Mouse (Mus musculus) heart, embryonic 12.5 days (tissue): ENCODE results near the gene Igfbp7. TPM values are rescaled to one million over a fixed set of nuclear protein-coding genes. Genes with fewer than 3 reads are reported as not detected.

Experiments used
- ATAC-seq: fragments of 200-750 bp; cut with Nextera tagmentation; 2 replicates; pipeline ENCODE4 v1.8.0; 2017; ENCODE audit warnings: moderate TSS enrichment, moderate library complexity; ENCODE audit not compliant: insufficient number of reproducible peaks, low FRiP score
- H3K27ac ChIP-seq: fragments of 300-500 bp; sonication (generic); 2 replicates; pipeline ENCODE4 v1.5.1; 2016; ENCODE audit warnings: mild to moderate bottlenecking, moderate library complexity; ENCODE audit not compliant: poor library complexity, severe bottlenecking
- H3K27me3 ChIP-seq: fragments of 300-500 bp; sonication (generic); replicated peaks from 2 replicates; pipeline ENCODE4 v1.6.1; 2016; ENCODE audit warnings: mild to moderate bottlenecking, moderate library complexity
- H3K36me3 ChIP-seq: fragments of 300-500 bp; sonication (generic); 2 replicates; pipeline ENCODE4 v1.6.1; 2016; ENCODE audit warnings: mild to moderate bottlenecking, moderate library complexity
- H3K4me1 ChIP-seq: fragments of 300-500 bp; sonication (generic); replicated peaks from 2 replicates; pipeline ENCODE4 v1.6.1; 2016; ENCODE audit warnings: mild to moderate bottlenecking
- H3K4me2 ChIP-seq: fragments of 300-500 bp; sonication (generic); 2 replicates; pipeline ENCODE4 v1.6.1; 2016; ENCODE audit warnings: mild to moderate bottlenecking, moderate library complexity
- H3K4me3 ChIP-seq: fragments of 300-500 bp; sonication (generic); 2 replicates; pipeline ENCODE4 v1.5.1; 2016; ENCODE audit warnings: mild to moderate bottlenecking
- H3K9ac ChIP-seq: fragments of 300-500 bp; sonication (generic); 2 replicates; pipeline ENCODE4 v1.6.1; 2016; ENCODE audit warnings: mild to moderate bottlenecking, moderate library complexity
- H3K9me3 ChIP-seq: fragments of 300-500 bp; sonication (generic); replicated peaks from 2 replicates; pipeline ENCODE4 v1.6.1; 2016; ENCODE audit warnings: mild to moderate bottlenecking, moderate library complexity
- WGBS: fragments of 180-500 bp; shearing (Covaris S2); methylation state at CpG from one replicate; pipeline ENCODE4 v1.1.7; 2016; 5-methylcytosine and 5-hydroxymethylcytosine counted together
- polyA plus RNA-seq: library from polyadenylated mRNA; unstranded; fragments of >200 nt; fragmentation: Nextera tagmentation; extraction: Ambion mirVana; gene quantifications from 2 replicates; pipeline ENCODE4 v1.2.1, GENCODE M21; 2016

The Igfbp7 gene
- polyA plus RNA-seq, 1 experiment from 2014 or later = 38.3 TPM

- H3K27me3 ChIP-seq = no peaks in the 10 kb centered on the region
- 80% methylated on average over 3 of the region's 3 CpGs for WGBS
- H3K4me3 ChIP-seq = no peak overlapping the region
- no peak overlapping the region for H3K9ac ChIP-seq
- no peak overlapping the region for H3K27ac ChIP-seq
- no peak for ATAC-seq
- H3K4me2 ChIP-seq = no peak overlapping the region
- H3K4me1 ChIP-seq = peaks cover 25% of the 10 kb centered on the region
- H3K36me3 ChIP-seq = no peaks in the 10 kb centered on the region
- H3K9me3 ChIP-seq = no peaks in the 10 kb centered on the region
Observed at GRCm38 (mm10) chr5:77364443-77365038, 43.3 kb downstream of the Igfbp7 start.

- ATAC-seq = no peak
- Histone ChIP-seq H3K4me3 (no peak overlapping the region), H3K27ac (no peak overlapping the region), H3K27me3 (no peaks in the 10 kb centered on the region), H3K4me2 (no peak overlapping the region), H3K9me3 (no peaks in the 10 kb centered on the region), H3K36me3 (no peaks in the 10 kb centered on the region), H3K4me1 (peaks cover 20% of the 10 kb centered on the region), H3K9ac (no peak overlapping the region)
- WGBS = 84% methylated on average over 6 of the region's 6 CpGs
Observed at GRCm38 (mm10) chr5:77363650-77364049, 44.2 kb downstream of the Igfbp7 start.

- no peak for ATAC-seq
- Histone ChIP-seq H3K4me2 (no peak overlapping the region), H3K27me3 (no peaks in the 10 kb centered on the region), H3K4me3 (no peak overlapping the region), H3K27ac (no peak overlapping the region), H3K9ac (no peak overlapping the region), H3K4me1 (peaks cover 23% of the 10 kb centered on the region), H3K36me3 (no peaks in the 10 kb centered on the region), H3K9me3 (no peaks in the 10 kb centered on the region)
- 39% methylated on average over 3 of the region's 3 CpGs for WGBS
Observed at GRCm38 (mm10) chr5:77362120-77362519, 45.7 kb downstream of the Igfbp7 start.

GRCm38 (mm10) chr5:77361006-77361405, 46.8 kb downstream of the Igfbp7 start:
- Histone ChIP-seq H3K9ac (no peak overlapping the region), H3K27ac (no peak overlapping the region), H3K4me2 (no peak overlapping the region), H3K36me3 (no peaks in the 10 kb centered on the region), H3K4me3 (no peak overlapping the region), H3K27me3 (0 out of 2 replicates have a peak, but pooled peaks cover 4% of the 10 kb centered on the region), H3K9me3 (no peaks in the 10 kb centered on the region), H3K4me1 (peaks cover 26% of the 10 kb centered on the region)
- ATAC-seq = no peak
- WGBS = 55% methylated on average over 4 of the region's 4 CpGs

- Histone ChIP-seq H3K4me2 (no peak overlapping the region), H3K9me3 (no peaks in the 10 kb centered on the region), H3K9ac (no peak overlapping the region), H3K4me1 (peaks cover 28% of the 10 kb centered on the region), H3K4me3 (no peak overlapping the region), H3K27me3 (0 out of 2 replicates have a peak, but pooled peaks cover 4% of the 10 kb centered on the region), H3K36me3 (no peaks in the 10 kb centered on the region), H3K27ac (no peak overlapping the region)
- ATAC-seq = no peak
- 81% methylated on average over 4 of the region's 4 CpGs for WGBS
Observed at GRCm38 (mm10) chr5:77359971-77360370, 47.9 kb downstream of the Igfbp7 start.

- Histone ChIP-seq H3K9ac (peak overlapping the region; percentile 69), H3K27me3 (0 out of 2 replicates have a peak, but pooled peaks cover 4% of the 10 kb centered on the region), H3K4me2 (peak overlapping the region; percentile 72), H3K4me3 (peak overlapping the region; percentile 54), H3K27ac (peak overlapping the region; percentile 48; the same call in 1 of the 2 replicates), H3K4me1 (peaks cover 24% of the 10 kb centered on the region), H3K9me3 (no peaks in the 10 kb centered on the region), H3K36me3 (no peaks in the 10 kb centered on the region)
- WGBS = 3% methylated on average over 10 of the region's 10 CpGs
- peak; percentile 71 for ATAC-seq
Observed at GRCm38 (mm10) chr5:77358347-77358746, 49.5 kb downstream of the Igfbp7 start.

- Histone ChIP-seq H3K36me3 (no peaks in the 10 kb centered on the region), H3K4me1 (peaks cover 24% of the 10 kb centered on the region), H3K4me2 (peak overlapping the region; percentile 72), H3K9ac (peak overlapping the region; percentile 69), H3K27ac (peak overlapping the region; percentile 48; the same call in 1 of the 2 replicates), H3K27me3 (0 out of 2 replicates have a peak, but pooled peaks cover 4% of the 10 kb centered on the region), H3K4me3 (peak overlapping the region; percentile 54), H3K9me3 (no peaks in the 10 kb centered on the region)
- ATAC-seq = peak; percentile 80
- WGBS = 14% methylated on average over 22 of the region's 22 CpGs
Observed at GRCm38 (mm10) chr5:77357405-77358149, 50.3 kb downstream of the Igfbp7 start.

- H3K4me2 ChIP-seq = no peak overlapping the region
- peaks cover 4% of the 10 kb centered on the region for H3K36me3 ChIP-seq
- H3K27ac ChIP-seq = 0 out of 2 replicates have a peak overlapping the region, but pooled peaks have one; percentile 28
- no peak overlapping the region for H3K9ac ChIP-seq
- no peak for ATAC-seq
- H3K9me3 ChIP-seq = no peaks in the 10 kb centered on the region
- 64% methylated on average over 19 of the region's 19 CpGs for WGBS
- no peak overlapping the region for H3K4me3 ChIP-seq
- H3K27me3 ChIP-seq = 0 out of 2 replicates have a peak, but pooled peaks cover 4% of the 10 kb centered on the region
- peaks cover 21% of the 10 kb centered on the region for H3K4me1 ChIP-seq
Observed at GRCm38 (mm10) chr5:77355307-77356265, 52.3 kb downstream of the Igfbp7 start.

GRCm38 (mm10) chr5:77354361-77354787, 53.5 kb downstream of the Igfbp7 start:
- Histone ChIP-seq H3K27ac (no peak overlapping the region), H3K36me3 (peaks cover 16% of the 10 kb centered on the region), H3K9ac (no peak overlapping the region), H3K9me3 (no peaks in the 10 kb centered on the region), H3K4me3 (no peak overlapping the region), H3K4me1 (peaks cover 21% of the 10 kb centered on the region), H3K4me2 (peak overlapping the region; percentile 57), H3K27me3 (0 out of 2 replicates have a peak, but pooled peaks cover 4% of the 10 kb centered on the region)
- WGBS = 7% methylated on average over 16 of the region's 16 CpGs
- ATAC-seq = no peak

GRCm38 (mm10) chr5:77351691-77352090, 56.1 kb downstream of the Igfbp7 start:
- ATAC-seq = no peak
- H3K36me3 ChIP-seq = peaks cover 42% of the 10 kb centered on the region
- no peak overlapping the region for H3K4me2 ChIP-seq
- H3K27ac ChIP-seq = no peak overlapping the region
- H3K4me3 ChIP-seq = no peak overlapping the region
- H3K9me3 ChIP-seq = no peaks in the 10 kb centered on the region
- 80% methylated on average over 9 of the region's 9 CpGs for WGBS
- 0 out of 2 replicates have a peak, but pooled peaks cover 8% of the 10 kb centered on the region for H3K4me1 ChIP-seq
- H3K9ac ChIP-seq = no peak overlapping the region
- 0 out of 2 replicates have a peak, but pooled peaks cover 4% of the 10 kb centered on the region for H3K27me3 ChIP-seq
